Mouse (Mus musculus): ENCODE measurements around the gene Ick.
A peak's percentile ranks its signal among the peaks of the same experiment; 100 is the strongest.
"Not testable (repeated sequence)": the region's sequence is repeated elsewhere in the genome, so short reads cannot be mapped to it uniquely, and the experiment has no call there.

Ick gene

GRCm38 (mm10) chr9:78146099-78146498, 37.1 kb downstream of the Ick start:
- no peak for DNase-seq (ENCODE audit: extremely low spot score, low read depth, low spot score)

DNA sequence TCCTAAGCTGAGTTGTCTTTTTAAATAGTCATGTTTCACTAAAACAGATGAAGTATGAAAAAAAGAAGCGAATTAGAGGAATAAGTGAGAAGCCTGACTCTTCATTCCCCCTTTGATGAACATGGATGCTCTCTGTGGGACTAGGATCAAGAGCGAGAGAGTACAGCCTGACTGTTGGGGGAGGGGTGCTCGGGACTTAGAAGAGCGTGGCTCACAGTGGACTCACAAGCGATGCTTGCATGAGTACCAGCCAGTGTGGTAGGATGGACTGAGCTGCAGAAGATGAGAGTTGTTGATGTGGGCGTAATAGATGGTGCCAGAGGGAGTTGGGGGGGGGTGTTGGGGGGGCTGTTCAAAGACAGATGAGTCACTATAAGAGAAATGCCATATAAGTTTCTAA, 37.6 kb downstream of the Ick start:
- DNase-seq (ENCODE audit: extremely low spot score, low read depth, low spot score) = no peak

- DNase-seq (ENCODE audit: extremely low spot score, low read depth, low spot score) = no peak
These were observed 39.2 kb downstream of the Ick start for GRCm38 (mm10) chr9:78148149-78148548.

DNA sequence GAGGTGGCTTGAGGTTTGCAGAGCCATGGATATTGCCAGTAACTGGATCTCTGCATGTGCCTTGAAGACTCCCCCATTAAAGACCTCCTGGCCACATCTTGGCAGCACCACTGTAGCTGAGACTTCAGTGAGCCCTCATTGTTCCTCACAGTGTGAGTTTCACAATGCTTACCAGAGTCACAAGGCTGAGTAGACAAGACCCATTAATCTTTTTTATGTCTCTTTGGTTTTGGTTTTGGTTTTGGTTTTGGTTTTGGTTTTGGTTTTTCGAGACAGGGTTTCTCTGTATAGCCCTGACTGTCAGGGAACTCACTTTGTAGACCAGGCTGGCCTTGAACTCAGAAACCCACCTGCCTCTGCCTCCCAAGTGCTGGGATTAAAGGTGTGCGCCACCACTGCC, 40.8 kb downstream of the Ick start:
- DNase-seq (ENCODE audit: extremely low spot score, low read depth, low spot score) = not testable (repeated sequence)

GRCm38 (mm10) chr9:78154211-78154977, 45.4 kb downstream of the Ick start:
- no peak for DNase-seq (ENCODE audit: extremely low spot score, low read depth, low spot score)

GRCm38 (mm10) chr9:78157221-78157620, 48.2 kb downstream of the Ick start:
- DNase-seq (ENCODE audit: extremely low spot score, low read depth, low spot score) = no peak

GRCm38 (mm10) chr9:78163291-78163690, 54.3 kb downstream of the Ick start:
- DNase-seq (ENCODE audit: extremely low spot score, low read depth, low spot score) = no peak

DNA sequence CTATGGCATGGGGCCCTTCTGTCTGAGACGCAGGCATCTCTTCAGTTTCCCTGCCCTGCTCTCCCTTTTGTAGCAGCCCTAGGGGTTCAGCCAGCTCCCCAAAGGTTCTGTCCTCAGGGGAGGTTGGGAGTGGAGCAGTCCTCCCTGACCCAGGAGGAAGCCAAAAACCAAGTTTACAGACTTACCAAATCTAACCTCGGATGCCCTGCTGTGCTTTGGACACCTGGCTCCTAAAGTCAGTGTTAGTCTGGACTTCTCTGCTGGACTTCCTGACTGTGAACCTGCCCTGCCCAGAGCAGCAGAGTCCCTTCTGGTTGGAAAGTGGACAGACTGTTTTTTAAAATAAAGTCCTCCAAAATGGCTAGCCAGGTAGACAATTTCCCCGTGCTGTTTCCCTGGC, 55.7 kb downstream of the Ick start:
- DNase-seq (ENCODE audit: extremely low spot score, low read depth, low spot score) = no peak

- DNase-seq (ENCODE audit: extremely low spot score, low read depth, low spot score) = no peak
These were observed 56.5 kb downstream of the Ick start for GRCm38 (mm10) chr9:78165454-78165853.

DNA sequence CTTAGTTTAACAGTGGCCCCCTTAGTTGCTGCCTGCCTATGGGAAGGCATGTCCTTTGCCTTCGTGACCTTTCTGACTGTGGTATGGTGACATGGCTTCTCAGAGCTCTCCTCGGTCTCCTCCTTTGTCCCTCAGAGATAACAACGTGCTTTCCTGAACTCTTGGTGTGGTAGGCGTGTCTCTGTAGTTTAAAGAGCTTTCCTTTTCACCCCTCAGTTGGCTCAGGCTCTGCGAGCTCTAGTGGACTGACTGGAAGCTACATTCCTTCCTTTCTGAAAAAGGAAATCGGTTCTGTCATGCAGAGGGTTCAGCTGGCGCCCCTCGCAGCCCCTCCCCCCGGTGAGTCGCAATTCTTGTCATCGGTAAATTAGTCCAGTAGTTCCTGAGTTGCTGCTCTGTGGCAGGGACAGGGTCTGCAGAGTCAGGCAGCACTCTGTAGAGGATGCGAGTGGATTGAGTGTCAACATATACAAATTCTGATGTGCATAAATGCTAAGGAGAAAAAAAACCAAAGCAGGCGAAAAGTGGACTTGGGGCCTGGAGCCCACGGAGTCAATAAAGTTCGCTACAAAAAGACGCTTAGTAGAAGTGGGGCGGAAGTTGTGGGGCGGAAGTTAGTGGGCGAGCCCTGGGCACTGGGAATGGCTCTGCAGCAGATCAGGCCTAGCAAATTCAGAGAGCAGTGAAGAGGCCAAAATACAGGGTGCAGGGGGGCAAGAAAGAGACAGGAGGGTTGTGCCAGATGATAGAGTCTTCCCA, 57.9 kb downstream of the Ick start:
- no peak for DNase-seq (ENCODE audit: extremely low spot score, low read depth, low spot score)

GRCm38 (mm10) chr9:78167453-78167969, 58.5 kb downstream of the Ick start:
- no peak for DNase-seq (ENCODE audit: extremely low spot score, low read depth, low spot score)

GRCm38 (mm10) chr9:78168864-78169263, 59.9 kb downstream of the Ick start:
- DNase-seq (ENCODE audit: extremely low spot score, low read depth, low spot score) = no peak

GRCm38 (mm10) chr9:78174016-78174415, 65.0 kb downstream of the Ick start:
- no peak for DNase-seq (ENCODE audit: extremely low spot score, low read depth, low spot score)

GRCm38 (mm10) chr9:78174925-78175276, 65.9 kb downstream of the Ick start:
- DNase-seq (ENCODE audit: extremely low spot score, low read depth, low spot score) = not testable (repeated sequence)

DNA sequence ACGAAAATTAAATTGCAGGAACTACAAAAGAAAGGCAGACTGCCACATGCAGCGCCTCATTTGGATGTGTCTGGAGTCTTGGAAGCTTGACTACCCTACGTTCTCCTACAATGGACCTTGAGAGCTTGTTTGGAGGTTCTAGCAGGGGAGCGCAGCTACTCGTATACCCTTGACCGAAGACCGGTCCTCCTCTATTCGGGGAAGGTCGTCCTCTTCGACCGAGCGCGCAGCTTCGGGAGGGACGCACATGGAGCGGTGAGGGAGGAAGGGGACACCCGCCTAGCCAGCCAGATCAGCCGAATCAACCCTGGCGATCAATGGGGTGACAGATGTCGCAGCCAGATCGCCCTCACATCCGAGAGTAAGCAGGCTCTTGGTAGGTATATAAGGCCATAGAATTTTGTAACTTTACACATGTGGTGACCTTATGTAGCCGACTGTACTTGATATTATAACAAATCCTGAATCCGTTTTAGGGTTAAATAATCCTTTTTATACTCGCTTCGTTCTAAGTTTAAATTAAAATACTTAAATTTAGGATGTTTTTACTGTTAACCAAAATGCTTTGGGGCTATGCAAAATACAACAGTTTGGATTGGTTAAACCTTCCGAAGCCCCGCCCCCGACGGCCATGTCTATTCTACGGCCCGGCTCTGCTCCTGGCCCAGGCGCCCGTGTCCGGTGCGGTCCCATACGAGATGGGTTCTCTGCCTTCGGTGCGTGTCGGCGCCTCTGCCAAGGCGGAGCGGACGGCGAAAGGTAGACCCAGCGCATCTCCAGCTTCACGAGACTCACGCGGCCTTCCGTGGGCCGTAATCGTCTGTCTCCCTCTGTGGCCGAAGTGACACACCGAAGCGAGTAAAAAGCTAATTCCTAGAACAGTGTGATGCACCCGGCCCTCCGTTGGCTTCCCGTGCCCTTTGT, 66.5 kb downstream of the Ick start:
- peak; percentile 96 for DNase-seq (ENCODE audit: extremely low spot score, low read depth, low spot score)

DNA sequence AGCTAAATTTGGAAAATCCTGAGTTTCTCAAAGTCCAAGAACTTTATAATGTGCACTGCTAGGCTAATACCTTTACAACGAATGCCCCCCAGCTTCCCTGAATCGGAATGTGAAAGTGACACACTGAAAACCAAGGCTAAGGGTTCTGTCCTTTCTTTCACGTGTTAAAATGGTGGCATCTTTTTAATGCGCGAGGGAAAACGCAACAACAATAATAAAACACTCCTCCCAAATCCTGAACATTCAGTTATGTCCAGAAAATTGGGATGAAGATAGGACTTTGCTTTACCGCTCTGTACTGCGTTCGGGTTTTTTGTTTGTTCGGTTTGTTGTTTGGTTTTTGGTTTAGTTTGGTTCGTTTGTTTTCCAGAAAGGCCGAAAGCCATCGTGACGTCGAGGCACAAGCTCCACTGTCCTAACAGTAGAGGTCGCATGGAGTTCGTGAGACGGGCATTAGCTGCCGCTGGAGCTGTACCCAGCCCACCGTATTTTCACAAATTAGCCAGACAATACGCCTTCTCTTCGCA, 67.3 kb downstream of the Ick start:
- peak; percentile 86 for DNase-seq (ENCODE audit: extremely low spot score, low read depth, low spot score)

GRCm38 (mm10) chr9:78176831-78177230, 67.8 kb downstream of the Ick start:
- DNase-seq (ENCODE audit: extremely low spot score, low read depth, low spot score) = no peak

DNA sequence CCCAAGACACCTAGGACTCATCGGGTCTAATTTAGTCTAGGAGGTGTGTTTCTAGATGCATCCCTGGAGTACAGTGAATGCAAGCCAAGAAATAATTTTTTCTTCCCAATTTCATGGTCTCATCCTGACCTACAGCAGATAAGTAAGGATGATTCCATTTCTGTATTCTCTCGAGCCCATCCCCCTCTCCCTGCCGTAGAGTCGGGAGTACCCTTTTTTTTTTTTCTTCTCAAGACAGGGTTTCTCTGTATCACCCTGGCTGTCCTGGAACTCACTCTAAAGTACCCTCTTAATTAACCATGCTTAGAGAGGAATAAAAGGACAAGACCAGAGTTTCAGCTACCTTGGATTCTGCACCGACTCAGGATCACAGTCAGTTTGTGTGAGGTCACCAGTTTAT, 69.2 kb downstream of the Ick start:
- DNase-seq (ENCODE audit: extremely low spot score, low read depth, low spot score) = no peak

- DNase-seq (ENCODE audit: extremely low spot score, low read depth, low spot score) = no peak
These were observed 70.1 kb downstream of the Ick start for GRCm38 (mm10) chr9:78179071-78179470.

- not testable (repeated sequence) for DNase-seq (ENCODE audit: extremely low spot score, low read depth, low spot score)
These were observed 73.5 kb downstream of the Ick start, which contains the start of gene Gsta4 for GRCm38 (mm10) chr9:78182474-78182873. Gene Gsta4, plus strand, starts transcription at chr9:78182774.

DNA sequence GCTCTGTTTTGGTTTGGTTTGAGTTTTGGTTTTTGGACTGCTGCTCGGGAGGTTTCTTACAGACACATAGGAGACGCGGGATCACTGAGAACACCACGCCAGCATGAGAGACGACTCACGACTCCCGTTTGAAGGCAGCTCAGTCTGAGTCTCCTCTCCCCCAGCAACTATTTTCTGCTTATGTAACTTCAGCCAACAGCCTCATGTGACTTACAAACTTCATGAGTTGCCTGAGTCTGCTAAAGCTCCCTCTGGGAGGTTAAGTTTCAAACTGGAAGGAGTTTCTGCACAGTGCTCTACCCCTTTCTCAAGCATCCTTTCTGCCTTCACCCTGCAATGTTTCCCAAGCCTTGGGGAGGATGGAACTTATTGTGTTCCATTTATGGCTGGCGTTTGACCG, 76.7 kb downstream of the Ick start:
- DNase-seq (ENCODE audit: extremely low spot score, low read depth, low spot score) = no peak

Measured in hindlimb bud, embryonic 11.5 days (tissue).